Mouse (Mus musculus): ENCODE results near the gene Actl9.
A peak's percentile ranks its signal among the peaks of the same experiment; 100 is the strongest.

Actl9 gene

DNA sequence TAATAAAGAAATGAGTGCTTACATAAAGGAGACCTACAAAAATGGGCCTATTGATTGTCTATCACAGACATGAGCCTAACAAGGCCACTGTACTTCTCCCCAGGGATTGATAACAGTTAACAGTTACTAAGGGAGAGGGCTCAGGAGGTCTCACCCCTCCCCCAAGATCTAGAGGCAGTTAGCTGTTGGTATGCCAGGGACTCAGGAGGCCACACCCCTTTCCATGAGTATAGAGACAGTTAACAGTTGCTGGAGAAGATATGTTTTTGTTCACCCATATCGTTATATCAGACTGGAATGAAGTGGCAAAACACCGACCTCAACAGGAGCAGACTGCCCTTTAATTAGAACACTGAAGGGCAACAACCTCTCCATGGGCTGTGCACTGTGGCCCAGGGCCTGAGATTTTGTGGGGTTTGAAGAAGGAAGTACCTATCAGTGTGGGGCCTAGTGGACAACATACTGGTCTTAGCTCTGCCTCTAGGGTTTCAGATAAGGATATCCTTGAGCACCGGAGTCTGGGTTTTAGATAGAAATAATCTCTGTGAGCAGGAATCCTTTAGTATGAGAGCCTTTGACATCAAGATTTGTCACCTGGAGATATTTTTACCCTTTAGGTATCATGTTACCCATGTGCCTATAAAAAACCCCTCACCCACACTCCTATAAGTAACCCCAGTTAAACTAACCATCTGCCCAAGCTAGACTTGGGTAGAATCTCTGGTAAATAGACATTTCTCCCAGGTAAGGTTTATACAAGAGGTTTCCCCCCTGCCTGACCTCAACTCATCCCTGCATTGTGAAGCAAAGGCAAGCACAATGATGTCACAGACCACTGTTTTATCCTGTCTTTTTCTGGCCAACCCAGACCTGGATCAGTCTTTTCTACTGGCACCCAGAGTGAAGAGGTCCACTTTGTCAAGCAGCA, at the start of gene Actl9:
Actl9 (plus strand) TSS at position 878 of the 928 bp plus-strand sequence.
- no peak for DNase-seq (ENCODE audit: low read depth)

GRCm38 (mm10) chr17:33385705-33386104, 47.0 kb upstream of the Actl9 start:
- DNase-seq (ENCODE audit: low read depth), result no peak

DNA sequence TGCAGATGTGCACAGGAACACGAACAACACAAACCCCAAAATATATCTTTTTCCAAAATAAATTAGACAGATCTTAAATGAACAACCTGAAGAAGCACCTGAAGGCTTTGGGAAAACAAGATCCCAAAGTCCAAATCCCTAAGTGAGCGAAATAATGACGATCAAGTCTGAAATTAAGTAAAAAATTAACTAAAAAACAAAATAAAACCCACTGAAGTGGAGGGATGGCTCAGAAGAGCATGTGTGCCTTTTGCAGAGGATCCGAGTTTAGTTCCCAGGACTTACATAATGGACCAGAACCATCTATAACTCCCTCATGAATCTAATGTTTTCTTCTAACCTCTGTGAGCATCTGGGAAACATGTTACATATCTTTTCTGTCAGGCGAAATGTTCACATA, 40.4 kb upstream of the Actl9 start:
- DNase-seq (ENCODE audit: low read depth), result no peak

DNA sequence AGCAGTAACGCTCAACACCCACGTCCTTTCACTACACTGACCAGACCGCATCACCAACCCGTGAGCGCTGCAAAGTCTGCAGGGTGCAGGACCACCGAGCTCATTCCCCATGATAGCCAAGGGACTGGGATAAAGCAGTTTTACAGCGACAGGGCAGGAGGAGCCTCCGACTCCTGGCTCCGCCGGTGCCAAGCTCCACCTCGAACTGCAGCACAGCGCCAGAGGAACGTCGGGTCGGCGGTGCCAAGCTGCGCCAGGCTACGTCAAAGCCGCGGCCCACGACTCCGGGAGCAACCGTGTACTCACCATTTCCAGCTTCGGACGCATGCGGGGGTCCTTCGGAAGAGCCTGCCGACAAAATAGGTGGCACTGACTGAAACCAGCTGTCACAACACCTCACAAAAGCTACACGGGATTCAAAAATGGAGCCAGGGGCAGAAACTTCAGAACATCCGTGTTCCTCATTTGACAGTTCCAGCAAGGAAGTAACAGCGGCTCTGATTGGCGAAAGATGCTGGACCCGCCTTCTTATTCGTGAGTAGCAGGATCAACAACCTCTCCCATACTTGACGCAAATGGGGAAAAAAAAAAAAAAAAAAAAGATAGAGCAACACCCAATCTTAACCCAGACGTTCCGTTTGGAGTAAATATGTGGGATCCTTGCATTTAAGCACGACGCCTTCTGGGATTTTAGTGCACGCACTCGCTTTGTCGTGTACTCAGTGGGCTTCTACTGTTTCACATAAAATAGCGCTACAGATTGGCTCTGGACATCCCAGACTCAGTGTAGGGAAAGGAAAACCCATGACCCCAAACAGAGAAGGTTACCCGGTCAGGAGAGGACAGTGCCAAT, 38.3 kb upstream of the Actl9 start, which contains the start of gene Zfp101:
Zfp101 (minus strand) TSS at position 460 of the 853 bp plus-strand sequence.
- DNase-seq (ENCODE audit: low read depth), result peak; percentile 85

GRCm38 (mm10) chr17:33439148-33439547, 6.5 kb downstream of the Actl9 start:
- DNase-seq (ENCODE audit: low read depth), result peak; percentile 65

DNA sequence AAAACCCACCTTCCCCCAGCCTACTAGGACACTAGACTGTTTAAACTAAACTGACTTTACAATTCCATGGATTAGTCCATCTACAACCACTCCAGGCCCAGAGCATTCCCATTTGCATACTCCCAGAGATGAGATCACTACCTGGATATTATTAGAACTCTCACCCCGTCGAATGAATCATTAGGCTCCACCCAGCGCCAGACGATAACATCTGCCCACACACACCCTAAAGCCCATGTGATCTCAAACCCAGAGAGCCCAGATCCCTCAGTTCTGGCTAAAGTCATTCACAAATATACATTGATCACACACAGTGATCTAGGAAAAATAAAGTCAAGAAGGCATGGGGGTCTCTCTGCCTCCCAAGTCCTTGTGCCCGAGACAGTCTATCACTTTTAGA, 7.2 kb downstream of the Actl9 start:
- DNase-seq (ENCODE audit: low read depth), result no peak

- DNase-seq (ENCODE audit: low read depth), result no peak
Observed at GRCm38 (mm10) chr17:33441159-33441558, 8.5 kb downstream of the Actl9 start.

DNA sequence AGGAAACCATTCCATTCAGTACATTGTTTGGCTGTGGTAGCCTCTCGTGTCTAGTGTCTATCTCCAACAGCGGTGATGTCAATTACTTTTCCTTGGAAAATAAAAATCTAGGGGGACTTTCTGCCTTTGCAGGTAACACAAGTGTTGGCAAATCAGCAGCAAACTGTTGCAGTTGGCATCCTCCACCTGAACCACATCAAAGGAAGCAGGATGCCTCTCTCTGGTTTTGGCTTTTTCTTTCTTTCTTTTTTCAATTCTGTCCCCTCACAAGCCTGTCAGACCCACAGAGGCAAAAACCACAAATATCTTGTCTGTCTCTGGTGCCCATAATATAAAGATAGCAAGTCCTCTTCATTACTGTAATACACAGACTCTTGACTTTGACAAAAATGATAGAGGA, 23.9 kb downstream of the Actl9 start:
- no peak for DNase-seq (ENCODE audit: low read depth)

GRCm38 (mm10) chr17:33471206-33471605, 38.5 kb downstream of the Actl9 start:
- no peak for DNase-seq (ENCODE audit: low read depth)
